In genomic region chr14:99611435-99611834, GRCm38 (mm10) we compare ENCODE assay signal across 15 mouse cellular contexts.
"Had no signal": no experiment of that assay in that cellular context is flagged by ENCODE, and none has a peak within 500 bp of the region (broad histone marks: within the 10 kb centered on the region; RNA-seq: fewer than 3 reads in every experiment).

No protein-coding gene starts in this region.

- H3K9me3 ChIP-seq: limb, embryonic 15.5 days; liver, embryonic 12.5 days; midbrain, embryonic 12.5 days; neural tube, embryonic 15.5 days had no signal

- H3K4me3 ChIP-seq: left cerebral cortex, adult 2 months; limb, embryonic 15.5 days; liver, embryonic 12.5 days; midbrain, embryonic 12.5 days; neural tube, embryonic 15.5 days had no signal

- H3K27ac ChIP-seq: left cerebral cortex, adult 2 months; limb, embryonic 15.5 days; liver, embryonic 12.5 days; midbrain, embryonic 12.5 days; neural tube, embryonic 15.5 days had no signal

- ATAC-seq: liver, embryonic 12.5 days; midbrain, embryonic 16.5 days had no signal

- H3K36me3 ChIP-seq: limb, embryonic 15.5 days; liver, embryonic 12.5 days; midbrain, embryonic 12.5 days; neural tube, embryonic 15.5 days had no signal

- H3K4me1 ChIP-seq: limb, embryonic 15.5 days; liver, embryonic 12.5 days; midbrain, embryonic 12.5 days; neural tube, embryonic 15.5 days had no signal

- H3K4me2 ChIP-seq: limb, embryonic 15.5 days; liver, embryonic 12.5 days; lung, embryonic 14.5 days; midbrain, embryonic 12.5 days; neural tube, embryonic 15.5 days had no signal

- H3K9ac ChIP-seq: limb, embryonic 15.5 days; liver, embryonic 12.5 days; lung, embryonic 14.5 days; midbrain, embryonic 12.5 days; neural tube, embryonic 15.5 days had no signal

- DNase-seq: kidney, adult 8-10 months; kidney, postnatal 25 days; lung, embryonic 14.5 days; lung, postnatal 10 days; lung, postnatal 4 days; right cerebral cortex, postnatal 4 days; spleen, adult 18-20 months; thymus, adult 18-20 months; thymus, postnatal 25 days had no signal

- H3K27me3 ChIP-seq: limb, embryonic 15.5 days; liver, embryonic 12.5 days; midbrain, embryonic 12.5 days; neural tube, embryonic 15.5 days had no signal
